Mouse (Mus musculus): ENCODE results near the gene Gm21789. TPM values are rescaled to one million over a fixed set of nuclear protein-coding genes. Genes with fewer than 3 reads are reported as not detected.

Gm21789 gene
- not detected for polyA plus RNA-seq (2012; fragmentation: generic; extraction: Trizol)

DNA sequence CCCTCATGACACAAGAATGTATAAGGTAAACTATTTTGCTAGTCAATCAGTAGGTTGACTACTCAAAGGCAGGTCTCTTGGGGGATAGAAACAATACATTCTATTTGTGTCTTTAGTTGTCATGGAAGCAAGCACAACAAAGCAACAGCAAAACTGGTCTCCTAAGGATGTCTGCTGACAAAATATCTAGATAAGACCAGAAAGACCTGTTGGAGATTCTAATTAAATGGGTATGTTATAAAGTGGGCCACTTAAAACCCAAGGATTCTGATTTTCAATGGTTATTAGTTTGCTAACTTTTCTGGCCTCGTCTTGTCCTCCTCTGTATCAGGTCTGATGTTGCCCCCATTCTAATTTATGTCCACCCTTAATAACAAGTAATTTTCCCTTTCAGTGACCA, at the start of gene Gm21789:
TSS of gene Gm21789 (plus strand) at position 301 of the 400 bp plus-strand sequence.

DNA sequence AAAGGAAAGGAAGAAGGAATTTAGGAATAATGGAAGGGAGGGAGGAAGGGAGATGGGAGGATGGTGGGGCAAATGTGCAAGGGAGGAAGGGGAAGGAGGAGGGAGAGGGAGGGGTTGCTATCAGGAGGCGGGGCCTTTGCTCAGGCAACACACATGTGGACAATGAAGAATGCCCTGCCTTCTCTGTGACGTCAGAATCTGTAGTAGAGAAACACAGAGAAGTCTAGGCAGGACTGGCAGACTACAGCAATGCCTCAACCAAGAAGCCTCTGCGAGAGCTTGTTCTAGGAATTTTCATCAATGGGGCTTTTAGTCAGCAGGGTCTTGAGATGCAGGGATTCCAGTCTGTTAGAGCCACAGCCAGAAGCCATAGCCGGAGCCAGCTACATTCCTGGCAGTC, 47.2 kb upstream of the Gm21789 start, which contains the start of gene Btbd35f30:
TSS of gene Btbd35f30 (plus strand) at position 301 of the 400 bp plus-strand sequence.

DNA sequence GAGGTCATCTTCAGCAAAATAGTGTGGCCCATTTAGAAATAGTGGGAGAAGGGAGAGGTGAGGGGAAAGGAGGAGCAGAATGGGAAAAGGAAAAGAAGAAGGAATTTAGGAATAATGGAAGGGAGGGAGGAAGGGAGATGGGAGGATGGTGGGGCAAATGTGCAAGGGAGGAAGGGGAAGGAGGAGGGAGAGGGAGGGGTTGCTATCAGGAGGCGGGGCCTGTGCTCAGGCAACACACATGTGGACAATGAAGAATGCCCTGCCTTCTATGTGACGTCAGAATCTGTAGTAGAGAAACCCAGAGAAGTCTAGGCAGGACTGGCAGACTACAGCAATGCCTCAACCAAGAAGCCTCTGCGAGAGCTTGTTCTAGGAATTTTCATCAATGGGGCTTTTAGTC, 32.0 kb downstream of the Gm21789 start, which contains the start of gene Btbd35f5:
TSS of gene Btbd35f5 (plus strand) at position 301 of the 400 bp plus-strand sequence.

Other genes with a start within 250 kb of the Gm21789 start
- not detected for gene Btbd35f21, start 215.7 kb upstream of the Gm21789 start, polyA plus RNA-seq (2012; fragmentation: generic; extraction: Trizol)
- gene Btbd35f30, start 47.1 kb upstream of the Gm21789 start, polyA plus RNA-seq (2012; fragmentation: generic; extraction: Trizol), result not detected
- not detected for gene Btbd35f5, start 32.1 kb downstream of the Gm21789 start, polyA plus RNA-seq (2012; fragmentation: generic; extraction: Trizol)